In the genomic region with DNA sequence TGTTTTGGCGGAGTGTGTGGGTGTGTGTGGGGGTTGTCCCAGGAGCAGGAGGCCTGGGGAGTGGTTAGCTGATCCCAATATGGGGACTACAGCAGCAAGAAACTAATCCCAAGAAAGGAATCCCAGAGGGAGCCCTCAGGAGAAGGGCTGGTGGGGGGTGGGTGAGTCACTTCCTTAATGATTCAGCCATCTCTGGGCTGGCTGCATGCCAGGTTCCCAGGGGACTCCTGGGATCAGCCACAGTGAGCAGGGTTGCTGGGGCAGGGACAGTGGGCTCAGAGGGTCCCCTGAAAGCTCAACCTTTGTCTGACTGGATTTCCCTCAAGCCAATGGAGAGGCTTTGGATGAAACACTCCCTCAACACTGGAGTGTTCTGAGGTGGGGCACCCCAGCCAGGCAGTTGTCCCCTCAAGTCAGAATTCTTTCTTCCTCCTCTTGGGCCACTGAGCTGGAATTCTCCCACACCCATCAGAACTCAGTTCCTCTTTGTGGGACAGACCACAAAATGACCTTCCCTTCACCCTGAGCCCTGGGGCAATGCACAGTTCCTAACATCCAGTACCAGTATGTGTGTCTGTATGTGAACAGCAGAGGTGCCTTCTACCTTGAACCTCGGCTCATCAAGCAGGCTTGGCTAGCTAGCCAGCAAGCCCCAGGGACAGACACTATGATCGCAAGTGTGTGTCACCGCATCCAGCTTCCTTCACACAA, we compare ENCODE assay signal across 7 mouse cellular contexts. TPM values are rescaled to one million over a fixed set of nuclear protein-coding genes. Genes with fewer than 3 reads are reported as not detected.
A peak's percentile ranks its signal among the peaks of the same experiment; 100 is the strongest.
DNase-seq lines count a peak whose midpoint lies in the region; ATAC-seq and TF ChIP-seq lines count a peak whose summit lies in the region.

No protein-coding gene starts in this region.

- WGBS in kidney, embryonic 14.5 days: 41% methylated on average over 4 of the region's 4 CpGs
- WGBS in midbrain, embryonic 10.5 days: 84% methylated on average over 4 of the region's 4 CpGs

- H3K9ac ChIP-seq in kidney, embryonic 14.5 days (ENCODE audit: low read depth, low read length): no peak overlapping the region

- TF ChIP-seq CTCF in E14TG2a.4 (conservative IDR thresholded peaks at IDR 0.05; ENCODE audit: low read length): no peak

- peak overlapping the region; percentile 85 for H3K4me3 ChIP-seq in E14TG2a.4 (replicated peaks; ENCODE audit: low read length)
- no peak overlapping the region for H3K4me3 ChIP-seq in kidney, embryonic 14.5 days (ENCODE audit: low read length)
- H3K4me3 ChIP-seq in midbrain, embryonic 10.5 days: no peak overlapping the region

- H3K27ac ChIP-seq in kidney, embryonic 14.5 days (ENCODE audit: low read depth, low read length): peak overlapping the region; percentile 74
- H3K27ac ChIP-seq in midbrain, embryonic 10.5 days (replicated peaks): no peak overlapping the region

- H3K27me3 ChIP-seq in E14TG2a.4 (ENCODE audit: insufficient read depth, low read length): no peaks in the 10 kb centered on the region
- no peaks in the 10 kb centered on the region for H3K27me3 ChIP-seq in kidney, embryonic 14.5 days (ENCODE audit: control insufficient read depth, insufficient read depth, low read length)
- H3K27me3 ChIP-seq in midbrain, embryonic 10.5 days (ENCODE audit: low read depth, poor library complexity, severe bottlenecking): peaks cover 52% of the 10 kb centered on the region

- no peaks in the 10 kb centered on the region for H3K9me3 ChIP-seq in E14TG2a.4 (ENCODE audit: low read length)
- no peaks in the 10 kb centered on the region for H3K9me3 ChIP-seq in kidney, embryonic 14.5 days (ENCODE audit: control insufficient read depth, low read length)
- peaks cover 7% of the 10 kb centered on the region; the same call in 1 of the 2 replicates for H3K9me3 ChIP-seq in midbrain, embryonic 10.5 days (replicated peaks)

- H3K4me1 ChIP-seq in E14TG2a.4 (replicated peaks; ENCODE audit: low read depth, low read length): peaks cover 93% of the 10 kb centered on the region
- peaks cover 14% of the 10 kb centered on the region; the same call in 1 of the 2 replicates for H3K4me1 ChIP-seq in kidney, embryonic 14.5 days (ENCODE audit: control insufficient read depth, insufficient read depth, low read length)
- H3K4me1 ChIP-seq in midbrain, embryonic 10.5 days: peaks cover 32% of the 10 kb centered on the region

- peak; percentile 87 for DNase-seq in MN1 (ENCODE audit: low spot score)
- peak; percentile 86 for DNase-seq in lung, postnatal 36 days
- no peak for DNase-seq in cerebellum, postnatal 4 days (ENCODE audit: low spot score in 2 of 2)
- no peak for DNase-seq in midbrain, embryonic 10.5 days (ENCODE audit: low spot score)

- H3K36me3 ChIP-seq in E14TG2a.4 (ENCODE audit: insufficient read depth, low read length): peaks cover 45% of the 10 kb centered on the region
- H3K36me3 ChIP-seq in kidney, embryonic 14.5 days (ENCODE audit: control insufficient read depth, insufficient read depth, low read length): no peaks in the 10 kb centered on the region
- H3K36me3 ChIP-seq in midbrain, embryonic 10.5 days: no peaks in the 10 kb centered on the region

- no peak overlapping the region for H3K4me2 ChIP-seq in kidney, embryonic 14.5 days (replicated peaks; ENCODE audit: low read depth, low read length)

- ATAC-seq in granulocyte monocyte progenitor cell, adult 5-6 weeks (replicated peaks; ENCODE audit: poor library complexity, severe bottlenecking): peak; percentile 41
- peak; percentile 68 for ATAC-seq in kidney, embryonic 14.5 days (ENCODE audit: low FRiP score, low TSS enrichment)

RNA-seq across cellular contexts. Expression of a gene that starts 3.1 kb away (rescaled TPM):
- 21.4 and 25.7 TPM in 2 replicates for total RNA-seq in granulocyte monocyte progenitor cell, adult 5-6 weeks (2014; fragmentation: Nextera tagmentation)
- total RNA-seq in granulocyte monocyte progenitor cell, adult 5-6 weeks (2017): 21.7 and 27.2 TPM in 2 replicates
- polyA plus RNA-seq in kidney, embryonic 14.5 days (2014; fragmentation: Nextera tagmentation; extraction: Ambion mirVana): 18.6 and 30.9 TPM in 2 replicates
- polyA plus RNA-seq in midbrain, embryonic 10.5 days (2016; fragmentation: Nextera tagmentation; extraction: Ambion mirVana): 8.0 and 13.4 TPM in 2 replicates

RNA-seq across cellular contexts. Expression of a gene that starts 23.0 kb away (rescaled TPM):
- 115 and 123 TPM in 2 replicates for total RNA-seq in granulocyte monocyte progenitor cell, adult 5-6 weeks (2014; fragmentation: Nextera tagmentation)
- 123 and 124 TPM in 2 replicates for total RNA-seq in granulocyte monocyte progenitor cell, adult 5-6 weeks (2017)
- 193 and 194 TPM in 2 replicates for polyA plus RNA-seq in kidney, embryonic 14.5 days (2014; fragmentation: Nextera tagmentation; extraction: Ambion mirVana)
- 314 and 357 TPM in 2 replicates for polyA plus RNA-seq in midbrain, embryonic 10.5 days (2016; fragmentation: Nextera tagmentation; extraction: Ambion mirVana)

RNA-seq across cellular contexts. Expression of a gene that starts 39.0 kb away (rescaled TPM):
- 40.0 and 66.0 TPM in 2 replicates for total RNA-seq in granulocyte monocyte progenitor cell, adult 5-6 weeks (2014; fragmentation: Nextera tagmentation)
- 54.5 and 65.6 TPM in 2 replicates for total RNA-seq in granulocyte monocyte progenitor cell, adult 5-6 weeks (2017)
- polyA plus RNA-seq in kidney, embryonic 14.5 days (2014; fragmentation: Nextera tagmentation; extraction: Ambion mirVana): 23.8 and 36.1 TPM in 2 replicates
- 22.8 and 27.0 TPM in 2 replicates for polyA plus RNA-seq in midbrain, embryonic 10.5 days (2016; fragmentation: Nextera tagmentation; extraction: Ambion mirVana)

Comparison
In these comparisons a context has a peak if more than half of its experiments do, and no peak if none do; other contexts are left out.
1. DNase-seq: peak in MN1 (single experiment) and lung, postnatal 36 days (single experiment); none in cerebellum, postnatal 4 days (0 of 2) and midbrain, embryonic 10.5 days (single experiment).